Mouse (Mus musculus): ENCODE data around the gene Opcml.

- TF ChIP-seq CTCF (conservative IDR thresholded peaks at IDR 0.05; ENCODE audit: low read length) = no peak
- no peak for TF ChIP-seq NANOG (IDR thresholded peaks at IDR 0.05; ENCODE audit: borderline replicate concordance, low read length)
Measured at GRCm38 (mm10) chr9:28395638-28396037, 605.1 kb downstream of the Opcml start.
